Mouse (Mus musculus) gastrocnemius, postnatal 14 days (tissue): Measurements from ENCODE around the gene Hook2. TPM values are rescaled to one million over a fixed set of nuclear protein-coding genes. Genes with fewer than 3 reads are reported as not detected.

Experiments used
- total RNA-seq, 2 experiments: library from RNA; stranded (reverse); gene quantifications; 2 replicates each; pipeline ENCODE4 v1.2.3; 2021

Gene Hook2
- total RNA-seq, 2 experiments from 2014 or later: 1.4 to 1.5 TPM

Other genes starting within 250 kb of the Hook2 start
- gene Nfix, start 190.3 kb upstream of the Hook2 start, total RNA-seq: 100 to 1,000 TPM; 531 to 566 TPM
- gene Dand5, start 167.8 kb upstream of the Hook2 start, total RNA-seq: 1 to 10 TPM; 6.0 to 7.2 TPM
- 10 to 100 TPM; 28.4 to 28.8 TPM for gene Gadd45gip1, start 159.1 kb upstream of the Hook2 start, total RNA-seq
- gene Rad23a, start 149.9 kb upstream of the Hook2 start, total RNA-seq: 100 to 1,000 TPM; 122 to 124 TPM
- gene Calr, start 143.7 kb upstream of the Hook2 start, total RNA-seq: 100 to 1,000 TPM; 197 to 229 TPM
- 10 to 100 TPM; 24.8 to 25.5 TPM for gene Farsa, start 133.6 kb upstream of the Hook2 start, total RNA-seq
- gene Syce2, start 118.5 kb upstream of the Hook2 start, total RNA-seq: 1 to 10 TPM; 2.1 to 2.6 TPM
- 10 to 100 TPM; 23.3 to 30.0 TPM for gene Gcdh, start 96.7 kb upstream of the Hook2 start, total RNA-seq
- gene Klf1, start 88.7 kb upstream of the Hook2 start, total RNA-seq: under 1 TPM in 1 of 2 experiments, not detected in 1; 0.23 TPM
- 1 to 10 TPM; 5.7 to 6.9 TPM for gene Dnase2a, start 82.0 kb upstream of the Hook2 start, total RNA-seq
- gene Mast1, start 53.2 kb upstream of the Hook2 start, total RNA-seq: under 1 TPM in 1 of 2 experiments, not detected in 1; 0.07 TPM
- gene Rtbdn, start 43.6 kb upstream of the Hook2 start, total RNA-seq: not detected
- not detected for gene Gm49661, start 21.2 kb upstream of the Hook2 start, total RNA-seq
- 100 to 1,000 TPM; 224 to 248 TPM for gene Prdx2, start 21.0 kb upstream of the Hook2 start, total RNA-seq
- gene Rnaseh2a, start 20.8 kb upstream of the Hook2 start, total RNA-seq: 10 to 100 TPM; 22.6 to 28.4 TPM
- gene Junb, start 11.9 kb upstream of the Hook2 start, total RNA-seq: 1 to 10 TPM; 6.2 to 6.3 TPM
- not detected for gene Best2, start 23.9 kb downstream of the Hook2 start, total RNA-seq
- gene Asna1, start 34.7 kb downstream of the Hook2 start, total RNA-seq: 10 to 100 TPM; 44.3 to 44.9 TPM
- 10 to 100 TPM; 77.5 to 92.1 TPM for gene Trir, start 36.2 kb downstream of the Hook2 start, total RNA-seq
- gene Tnpo2, start 46.3 kb downstream of the Hook2 start, total RNA-seq: 10 to 100 TPM; 24.6 to 27.9 TPM
- gene Fbxw9, start 69.5 kb downstream of the Hook2 start, total RNA-seq: 1 to 10 TPM; 3.6 to 4.7 TPM
- gene Gm5741, start 77.4 kb downstream of the Hook2 start, total RNA-seq: not detected
- gene Dhps, start 81.2 kb downstream of the Hook2 start, total RNA-seq: 10 to 100 TPM; 18.2 to 20.2 TPM
- 10 to 100 TPM; 45.3 to 46.2 TPM for gene Wdr83os, start 90.1 kb downstream of the Hook2 start, total RNA-seq
- gene Wdr83, start 90.7 kb downstream of the Hook2 start, total RNA-seq: 10 to 100 TPM; 13.2 to 15.1 TPM
- gene Man2b1, start 92.7 kb downstream of the Hook2 start, total RNA-seq: 10 to 100 TPM; 13.6 to 14.0 TPM
- gene Zfp791, start 132.5 kb downstream of the Hook2 start, total RNA-seq: under 1 TPM; 0.86 to 0.92 TPM
- gene Cks1brt, start 161.3 kb downstream of the Hook2 start, total RNA-seq: not detected
- gene Olfr371, start 235.4 kb downstream of the Hook2 start, total RNA-seq: not detected